Mouse (Mus musculus) kidney, adult 9 months (tissue): ENCODE data around the gene Lyve1.

Source experiments
- DNase-seq: peaks from one replicate; pipeline ENCODE4 v3.0.0; 2022

Lyve1 gene

DNA sequence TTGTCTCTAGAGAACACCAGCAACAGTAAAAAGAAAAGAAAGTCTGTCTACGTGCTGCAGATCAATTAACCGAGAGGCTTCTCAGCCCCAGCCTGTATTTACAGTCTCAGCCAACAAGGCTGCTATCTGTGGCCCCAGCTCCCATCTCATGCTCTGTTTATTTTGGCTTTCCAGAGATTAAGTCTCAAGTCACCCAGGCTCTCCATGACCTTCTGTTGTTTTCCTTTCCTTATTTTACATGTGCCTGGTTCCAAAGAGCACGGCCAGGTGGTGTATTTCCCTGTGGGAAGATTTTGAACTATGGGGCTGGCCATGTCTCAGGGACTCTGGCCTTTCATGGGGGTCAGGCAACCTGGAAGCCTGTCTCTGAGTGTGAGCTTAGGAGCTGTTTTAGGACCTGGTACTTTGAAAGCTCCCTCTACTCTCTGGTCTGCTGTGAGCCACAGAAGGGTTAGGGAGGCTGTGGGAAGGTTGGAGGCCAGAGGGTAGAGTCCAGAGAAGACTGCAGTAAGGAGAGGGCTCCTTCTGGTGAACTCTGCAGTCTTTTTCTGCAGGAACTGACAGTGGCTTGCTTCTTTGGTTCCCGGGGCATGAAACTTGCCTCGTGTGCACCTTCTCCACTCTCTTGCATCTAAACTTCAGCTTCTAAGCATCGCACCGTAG is 11.4 kb downstream of the Lyve1 start:
- peak; percentile 8 for DNase-seq

GRCm38 (mm10) chr7:110848371-110848770 is 14.7 kb downstream of the Lyve1 start:
- no peak for DNase-seq

- DNase-seq = no peak
Measured at GRCm38 (mm10) chr7:110847321-110847720, 15.7 kb downstream of the Lyve1 start.

- peak; percentile 93 for DNase-seq
Measured at GRCm38 (mm10) chr7:110843916-110844874, 18.8 kb downstream of the Lyve1 start, which contains the start of gene Rnf141. Rnf141 (minus strand) TSS chr7:110844457.

DNA sequence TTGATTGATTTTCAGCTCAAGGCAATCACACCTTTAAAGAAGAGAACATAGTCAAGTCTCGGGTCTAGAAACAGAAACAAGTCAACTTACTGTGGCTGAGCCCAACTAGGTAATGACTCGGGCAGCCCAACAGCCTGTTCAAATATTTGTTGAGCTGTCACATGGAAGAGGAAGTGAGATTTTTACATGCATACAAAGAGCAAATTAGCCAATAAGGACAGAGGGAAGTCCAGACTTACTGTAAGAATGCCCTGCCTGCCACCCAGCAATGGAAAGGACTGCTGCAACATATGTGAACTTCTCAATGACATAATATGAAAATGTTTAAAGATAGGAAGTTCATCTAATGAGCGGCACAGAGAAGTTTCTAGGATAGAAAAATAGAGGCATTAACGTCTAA is 22.7 kb downstream of the Lyve1 start:
- DNase-seq = no peak

DNA sequence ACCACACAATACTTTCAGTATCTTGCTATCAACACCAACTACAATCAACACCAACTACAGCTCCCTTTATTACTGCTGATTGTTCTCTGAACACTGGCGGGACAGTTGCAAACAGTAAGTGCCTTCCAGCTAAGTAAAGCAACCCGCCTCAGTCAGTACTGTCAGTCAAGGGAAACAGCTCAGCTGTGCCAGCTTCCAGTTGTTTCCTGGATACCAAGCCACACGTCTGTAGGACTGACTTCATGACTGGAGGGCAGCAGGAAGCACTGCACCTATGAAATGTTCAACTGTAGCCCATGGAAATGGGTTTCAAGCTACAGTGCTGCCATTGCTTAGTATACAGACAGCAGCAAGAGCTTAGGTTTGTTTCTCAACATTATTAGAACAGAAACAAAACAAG is 28.5 kb downstream of the Lyve1 start:
- DNase-seq = no peak

- DNase-seq = no peak
Measured at GRCm38 (mm10) chr7:110834018-110834417, 29.0 kb downstream of the Lyve1 start.

DNA sequence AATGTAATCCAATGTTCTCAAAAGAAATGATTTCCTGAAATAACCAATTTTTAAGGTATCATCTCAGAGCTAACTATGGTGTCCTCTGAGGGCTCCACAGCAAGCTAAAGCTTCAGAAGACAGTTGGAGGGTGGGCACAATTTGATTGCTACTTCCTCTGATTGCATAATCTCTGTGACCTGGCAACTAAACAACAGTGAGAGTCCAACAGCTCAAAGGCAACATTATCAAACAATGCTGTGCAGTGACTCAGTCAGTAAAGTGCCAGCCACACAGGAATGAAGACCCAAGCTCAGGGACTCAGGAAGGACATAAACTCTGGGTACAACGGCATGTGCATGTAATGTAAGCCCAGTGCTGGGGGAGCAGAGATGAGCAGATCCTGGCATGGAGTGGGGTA is 30.0 kb downstream of the Lyve1 start:
- DNase-seq = no peak

GRCm38 (mm10) chr7:110823995-110824953 is 38.8 kb downstream of the Lyve1 start:
- no peak for DNase-seq

- no peak for DNase-seq
Measured at GRCm38 (mm10) chr7:110823593-110823992, 39.4 kb downstream of the Lyve1 start.

DNA sequence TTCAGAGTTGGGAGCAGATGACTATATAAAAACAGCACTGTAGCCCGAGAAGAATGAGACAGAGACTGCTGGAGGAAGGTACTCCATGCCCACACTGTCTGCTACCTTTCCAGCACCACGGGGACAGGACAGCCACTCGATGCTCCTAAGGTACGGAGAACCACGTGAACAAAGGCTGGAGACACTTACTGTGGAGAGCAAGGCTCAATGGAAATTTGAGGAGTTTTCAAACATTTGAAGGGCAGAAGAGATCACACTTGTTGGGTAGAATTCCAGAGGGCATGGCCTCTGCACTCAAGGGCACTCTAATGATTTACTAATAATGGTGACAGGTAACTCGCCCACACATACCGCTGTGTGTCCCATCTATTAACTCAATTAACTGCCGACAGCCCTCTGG is 40.0 kb downstream of the Lyve1 start:
- DNase-seq = no peak

DNA sequence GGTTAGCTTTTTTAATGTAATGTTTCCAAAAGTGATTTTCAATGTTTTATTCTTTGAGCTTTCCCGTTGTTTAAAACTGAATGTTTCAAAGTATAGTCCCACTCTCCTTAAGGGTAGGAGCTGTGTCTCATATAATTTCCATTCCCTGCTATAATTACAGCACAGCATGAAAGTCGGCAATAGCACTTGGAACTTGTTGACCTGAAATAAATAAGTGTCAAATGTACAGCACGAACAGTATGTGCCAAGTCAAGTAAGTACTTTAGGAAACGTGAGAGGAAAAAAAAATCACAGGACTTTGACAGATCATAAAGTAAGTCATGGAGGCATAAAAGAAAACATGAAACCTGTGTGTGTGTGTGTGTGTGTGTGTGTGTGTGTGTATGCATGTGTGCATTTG is 41.0 kb downstream of the Lyve1 start:
- DNase-seq = no peak

- DNase-seq = no peak
Measured at GRCm38 (mm10) chr7:110821653-110822052, 41.4 kb downstream of the Lyve1 start.

GRCm38 (mm10) chr7:110821068-110821467 is 42.0 kb downstream of the Lyve1 start:
- DNase-seq = no peak

GRCm38 (mm10) chr7:110818787-110819350 is 44.2 kb downstream of the Lyve1 start:
- DNase-seq = no peak

- peak; percentile 49 for DNase-seq
Measured at GRCm38 (mm10) chr7:110818206-110818605, 44.8 kb downstream of the Lyve1 start.

DNA sequence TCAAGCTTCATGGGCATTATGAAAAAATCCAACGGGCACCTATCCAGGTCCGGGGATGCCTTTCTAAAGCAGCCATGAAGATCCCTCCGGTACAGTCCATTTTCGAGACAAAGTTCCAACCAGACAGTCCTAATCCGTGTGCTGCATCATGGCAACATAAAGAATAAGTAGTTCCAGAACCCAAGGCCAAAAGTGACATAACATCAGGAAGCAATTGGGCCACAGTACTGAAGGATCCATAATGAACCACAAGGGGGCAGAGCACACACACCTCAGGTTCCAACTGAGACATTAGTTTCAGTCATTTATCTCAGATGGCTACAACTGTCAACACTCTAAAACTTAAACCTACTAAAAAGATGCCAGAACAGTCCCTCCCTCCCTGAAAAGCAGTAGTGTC is 47.0 kb downstream of the Lyve1 start:
- peak; percentile 68 for DNase-seq

DNA sequence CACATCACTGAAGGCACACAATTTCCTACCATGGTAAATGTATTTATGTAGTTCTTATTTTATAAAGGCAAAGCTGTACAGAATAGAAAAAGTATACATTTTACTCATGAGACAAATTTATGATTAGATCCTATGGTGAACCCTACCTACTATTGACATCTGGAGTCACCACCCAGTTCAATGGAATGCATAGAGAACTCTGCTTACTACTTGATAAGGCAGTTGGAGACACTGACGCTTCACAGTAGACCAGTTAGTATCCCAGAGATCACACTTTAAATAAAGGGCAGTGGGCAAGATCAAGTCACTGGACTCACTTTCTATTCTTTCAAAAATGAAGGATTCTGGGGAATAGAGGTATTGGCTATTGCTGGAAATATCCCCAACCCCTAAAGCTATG is 49.1 kb downstream of the Lyve1 start:
- DNase-seq = no peak

DNA sequence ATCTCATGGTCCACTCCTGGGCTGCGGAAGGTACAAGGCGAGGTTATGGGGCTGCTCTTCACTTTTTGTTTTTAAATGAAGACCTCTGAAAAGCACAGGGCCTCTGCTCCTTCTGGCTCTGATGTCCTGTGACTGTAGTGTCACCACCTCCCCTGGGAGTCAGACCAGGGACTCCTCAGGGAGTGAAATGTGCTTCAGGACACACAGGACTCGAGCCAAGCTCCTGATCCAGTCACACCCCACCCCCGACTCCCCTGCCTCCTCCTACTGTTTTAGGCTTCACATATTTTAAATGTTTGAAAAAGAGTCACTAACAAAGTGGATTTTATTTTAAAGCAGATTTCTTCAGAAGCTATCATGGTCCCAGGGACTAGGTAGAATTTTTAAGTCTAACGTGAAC is 51.5 kb downstream of the Lyve1 start:
- DNase-seq = no peak

DNA sequence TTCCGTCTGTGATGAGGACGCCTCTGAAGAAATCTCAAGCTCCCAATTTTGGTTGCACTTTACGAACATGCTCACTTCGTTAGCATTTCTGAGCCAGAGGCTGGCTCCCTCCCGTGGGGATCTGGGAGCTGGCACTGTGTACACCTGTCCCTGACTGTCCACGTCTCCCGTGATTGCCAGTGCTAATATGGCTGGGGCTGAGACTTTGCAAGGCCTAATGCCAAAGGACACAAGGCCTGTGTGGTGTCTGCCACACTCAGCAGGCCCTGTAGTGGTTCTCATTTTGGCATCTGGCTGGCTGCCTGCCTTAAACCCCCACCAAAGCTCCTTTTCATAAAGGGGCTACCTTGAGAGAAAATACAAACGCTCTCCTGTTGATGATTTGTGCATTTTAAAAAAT is 52.0 kb downstream of the Lyve1 start:
- no peak for DNase-seq

- no peak for DNase-seq
Measured at GRCm38 (mm10) chr7:110809585-110810557, 53.2 kb downstream of the Lyve1 start.
